Mouse (Mus musculus): ENCODE measurements around the gene Rpl29. TPM values are rescaled to one million over a fixed set of nuclear protein-coding genes. Genes with fewer than 3 reads are reported as not detected.

The Rpl29 gene
- polyA plus RNA-seq, 1 experiment from 2014 or later: 732 TPM

- Histone ChIP-seq H3K36me3 (peaks cover 17% of the 10 kb centered on the region), H3K4me1 (peaks cover 33% of the 10 kb centered on the region), H3K27ac (replicated peaks) (no peak overlapping the region), H3K4me3 (peak overlapping the region; percentile 78), H3K4me2 (replicated peaks) (peak overlapping the region; percentile 99), H3K9me3 (no peaks in the 10 kb centered on the region), H3K27me3 (peaks cover 10% of the 10 kb centered on the region; the same call in 1 of the 2 replicates), H3K9ac (replicated peaks) (peak overlapping the region; percentile 63)
- ATAC-seq (ENCODE audit: low FRiP score, low read depth): no peak
- 6% methylated on average over 16 of the region's 16 CpGs for WGBS
Observed at GRCm38 (mm10) chr9:106477649-106478048, 48.4 kb downstream of the Rpl29 start.

- Histone ChIP-seq H3K36me3 (peaks cover 22% of the 10 kb centered on the region), H3K4me3 (peak overlapping the region; percentile 78), H3K9ac (replicated peaks) (peak overlapping the region; percentile 63), H3K9me3 (no peaks in the 10 kb centered on the region), H3K4me1 (peaks cover 33% of the 10 kb centered on the region), H3K27ac (replicated peaks) (no peak overlapping the region), H3K27me3 (peaks cover 7% of the 10 kb centered on the region; the same call in 1 of the 2 replicates), H3K4me2 (replicated peaks) (peak overlapping the region; percentile 99)
- 86% methylated on average over 9 of the region's 9 CpGs for WGBS
- no peak for ATAC-seq (ENCODE audit: low FRiP score, low read depth)
Observed at GRCm38 (mm10) chr9:106478101-106478500, 48.8 kb downstream of the Rpl29 start.

GRCm38 (mm10) chr9:106480541-106480940, 51.3 kb downstream of the Rpl29 start:
- 95% methylated on average over 7 of the region's 7 CpGs for WGBS
- H3K36me3 ChIP-seq: peaks cover 46% of the 10 kb centered on the region
- H3K4me2 ChIP-seq (replicated peaks): no peak overlapping the region
- H3K9ac ChIP-seq (replicated peaks): no peak overlapping the region
- H3K27ac ChIP-seq (replicated peaks): no peak overlapping the region
- no peaks in the 10 kb centered on the region; the same call in 1 of the 2 replicates for H3K27me3 ChIP-seq
- no peak overlapping the region for H3K4me3 ChIP-seq
- peaks cover 20% of the 10 kb centered on the region for H3K4me1 ChIP-seq
- H3K9me3 ChIP-seq: no peaks in the 10 kb centered on the region
- no peak for ATAC-seq (ENCODE audit: low FRiP score, low read depth)

- Histone ChIP-seq H3K9ac (replicated peaks) (no peak overlapping the region), H3K36me3 (peaks cover 51% of the 10 kb centered on the region), H3K4me2 (replicated peaks) (no peak overlapping the region), H3K27ac (replicated peaks) (no peak overlapping the region), H3K4me3 (no peak overlapping the region), H3K27me3 (no peaks in the 10 kb centered on the region; the same call in 1 of the 2 replicates), H3K9me3 (no peaks in the 10 kb centered on the region), H3K4me1 (peaks cover 20% of the 10 kb centered on the region)
- no peak for ATAC-seq (ENCODE audit: low FRiP score, low read depth)
- WGBS: 94% methylated on average over 14 of the region's 15 CpGs
Observed at GRCm38 (mm10) chr9:106481075-106481474, 51.8 kb downstream of the Rpl29 start.

Other genes starting within 250 kb of the Rpl29 start
- 31.9 and 39.1 TPM in 2 replicates for gene Ppm1m, start 229.7 kb upstream of the Rpl29 start, polyA plus RNA-seq (2016; fragmentation: Nextera tagmentation; extraction: Ambion mirVana)
- gene Twf2, start 226.3 kb upstream of the Rpl29 start, polyA plus RNA-seq (2016; fragmentation: Nextera tagmentation; extraction: Ambion mirVana): 53.1 and 58.0 TPM in 2 replicates
- gene Tlr9, start 206.9 kb upstream of the Rpl29 start, polyA plus RNA-seq (2016; fragmentation: Nextera tagmentation; extraction: Ambion mirVana): not detected in 2 replicates
- 79.0 and 87.6 TPM in 2 replicates for gene Alas1, start 180.8 kb upstream of the Rpl29 start, polyA plus RNA-seq (2016; fragmentation: Nextera tagmentation; extraction: Ambion mirVana)
- 21.0 and 23.2 TPM in 2 replicates for gene Poc1a, start 148.4 kb upstream of the Rpl29 start, polyA plus RNA-seq (2016; fragmentation: Nextera tagmentation; extraction: Ambion mirVana)
- gene Dusp7, start 60.8 kb upstream of the Rpl29 start, polyA plus RNA-seq (2016; fragmentation: Nextera tagmentation; extraction: Ambion mirVana): 14.5 and 14.9 TPM in 2 replicates
- gene Acy1, start 8.9 kb downstream of the Rpl29 start, polyA plus RNA-seq (2016; fragmentation: Nextera tagmentation; extraction: Ambion mirVana): 30.1 and 30.5 TPM in 2 replicates
- 4.2 and 4.7 TPM in 2 replicates for gene Abhd14b, start 18.0 kb downstream of the Rpl29 start, polyA plus RNA-seq (2016; fragmentation: Nextera tagmentation; extraction: Ambion mirVana)
- 34.1 and 36.5 TPM in 2 replicates for gene Abhd14a, start 18.2 kb downstream of the Rpl29 start, polyA plus RNA-seq (2016; fragmentation: Nextera tagmentation; extraction: Ambion mirVana)
- gene Pcbp4, start 23.8 kb downstream of the Rpl29 start, polyA plus RNA-seq (2016; fragmentation: Nextera tagmentation; extraction: Ambion mirVana): 343 and 348 TPM in 2 replicates
- 0.71 and 0.79 TPM in 2 replicates for gene Gpr62, start 36.5 kb downstream of the Rpl29 start, polyA plus RNA-seq (2016; fragmentation: Nextera tagmentation; extraction: Ambion mirVana)
- 47.1 and 51.4 TPM in 2 replicates for gene Rrp9, start 46.5 kb downstream of the Rpl29 start, polyA plus RNA-seq (2016; fragmentation: Nextera tagmentation; extraction: Ambion mirVana)
- 1.0 and 1.8 TPM in 2 replicates for gene Parp3, start 47.5 kb downstream of the Rpl29 start, polyA plus RNA-seq (2016; fragmentation: Nextera tagmentation; extraction: Ambion mirVana)
- gene Iqcf1, start 70.5 kb downstream of the Rpl29 start, polyA plus RNA-seq (2016; fragmentation: Nextera tagmentation; extraction: Ambion mirVana): not detected in 2 replicates
- not detected in 2 replicates for gene Iqcf5, start 85.1 kb downstream of the Rpl29 start, polyA plus RNA-seq (2016; fragmentation: Nextera tagmentation; extraction: Ambion mirVana)
- not detected in 2 replicates for gene Iqcf3, start 132.2 kb downstream of the Rpl29 start, polyA plus RNA-seq (2016; fragmentation: Nextera tagmentation; extraction: Ambion mirVana)
- not detected in 2 replicates for gene Iqcf4, start 141.5 kb downstream of the Rpl29 start, polyA plus RNA-seq (2016; fragmentation: Nextera tagmentation; extraction: Ambion mirVana)
- not detected in 2 replicates for gene Iqcf6, start 197.1 kb downstream of the Rpl29 start, polyA plus RNA-seq (2016; fragmentation: Nextera tagmentation; extraction: Ambion mirVana)
- 9.6 and 10.0 TPM in 2 replicates for gene Grm2, start 226.6 kb downstream of the Rpl29 start, polyA plus RNA-seq (2016; fragmentation: Nextera tagmentation; extraction: Ambion mirVana)